Mouse (Mus musculus) limb, embryonic 12.5 days (tissue): ENCODE measurements around the gene Zyx. TPM values are rescaled to one million over a fixed set of nuclear protein-coding genes. Genes with fewer than 3 reads are reported as not detected.

ENCODE experiments used
- ATAC-seq: fragments of 200-750 bp; cut with Nextera tagmentation; 2 replicates; pipeline ENCODE4 v1.8.0; 2017; ENCODE audit warnings: low read depth, moderate TSS enrichment; ENCODE audit not compliant: insufficient number of reproducible peaks, insufficient read depth, low FRiP score, low TSS enrichment
- H3K27ac ChIP-seq: fragments of 300-500 bp; sonication (generic); 2 replicates; pipeline ENCODE4 v1.5.1; 2016; ENCODE audit warnings: mild to moderate bottlenecking, moderate library complexity
- H3K27me3 ChIP-seq: fragments of 300-500 bp; sonication (generic); 2 replicates; pipeline ENCODE4 v1.6.1; 2016; ENCODE audit warnings: mild to moderate bottlenecking, moderate library complexity
- H3K36me3 ChIP-seq: fragments of 300-500 bp; sonication (generic); 2 replicates; pipeline ENCODE4 v1.6.1; 2016; ENCODE audit warnings: mild to moderate bottlenecking, moderate library complexity
- H3K4me1 ChIP-seq: fragments of 300-500 bp; sonication (generic); replicated peaks from 2 replicates; pipeline ENCODE4 v1.6.1; 2016
- H3K4me2 ChIP-seq: fragments of 300-500 bp; sonication (generic); 2 replicates; pipeline ENCODE4 v1.6.1; 2016; ENCODE audit warnings: mild to moderate bottlenecking, moderate library complexity
- H3K4me3 ChIP-seq: fragments of 300-500 bp; sonication (generic); replicated peaks from 2 replicates; pipeline ENCODE4 v1.5.1; 2016; ENCODE audit warnings: mild to moderate bottlenecking
- H3K9ac ChIP-seq: fragments of 300-500 bp; sonication (generic); replicated peaks from 2 replicates; pipeline ENCODE4 v1.6.1; 2016; ENCODE audit warnings: mild to moderate bottlenecking, moderate library complexity
- H3K9me3 ChIP-seq: fragments of 300-500 bp; sonication (generic); 2 replicates; pipeline ENCODE4 v1.6.1; 2016; ENCODE audit warnings: mild to moderate bottlenecking, moderate library complexity
- WGBS: fragments of 180-500 bp; shearing (Covaris S2); methylation state at CpG from one replicate; pipeline ENCODE4 v1.1.7; 2016; 5-methylcytosine and 5-hydroxymethylcytosine counted together
- polyA plus RNA-seq: library from polyadenylated mRNA; unstranded; fragments of >200 nt; fragmentation: Nextera tagmentation; extraction: Ambion mirVana; gene quantifications from 2 replicates; pipeline ENCODE4 v1.2.1, GENCODE M21; 2016

Zyx gene
- polyA plus RNA-seq, 1 experiment from 2014 or later: 86.1 TPM

DNA sequence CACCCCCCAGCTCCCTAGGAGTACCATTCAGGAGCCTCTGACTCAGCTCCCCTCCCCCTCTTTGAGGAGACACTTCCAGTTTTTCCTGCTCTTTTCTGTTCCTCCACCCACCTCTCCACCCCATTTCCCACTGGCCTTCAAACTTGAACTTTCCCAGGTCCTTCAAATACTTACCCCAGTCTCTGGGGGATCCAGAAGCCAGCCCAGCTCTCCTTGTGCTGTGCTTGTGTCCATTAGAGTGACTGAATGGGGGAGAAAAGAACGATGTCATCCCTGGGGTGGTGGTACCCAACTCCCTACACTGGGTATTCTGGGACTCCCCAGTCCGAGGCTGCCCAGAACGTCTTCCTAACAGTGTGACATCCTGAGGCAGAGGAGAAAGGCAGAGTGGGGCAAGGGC, 22.6 kb downstream of the Zyx start:
- Histone ChIP-seq H3K4me1 (peaks cover 22% of the 10 kb centered on the region), H3K4me2 (peak overlapping the region; percentile 92), H3K9me3 (no peaks in the 10 kb centered on the region), H3K27me3 (no peaks in the 10 kb centered on the region), H3K27ac (no peak overlapping the region), H3K9ac (no peak overlapping the region), H3K4me3 (peak overlapping the region; percentile 67), H3K36me3 (no peaks in the 10 kb centered on the region)
- ATAC-seq: peak; percentile 28; the same call in 1 of the 2 replicates
- WGBS: 7% methylated on average over 3 of the region's 3 CpGs

DNA sequence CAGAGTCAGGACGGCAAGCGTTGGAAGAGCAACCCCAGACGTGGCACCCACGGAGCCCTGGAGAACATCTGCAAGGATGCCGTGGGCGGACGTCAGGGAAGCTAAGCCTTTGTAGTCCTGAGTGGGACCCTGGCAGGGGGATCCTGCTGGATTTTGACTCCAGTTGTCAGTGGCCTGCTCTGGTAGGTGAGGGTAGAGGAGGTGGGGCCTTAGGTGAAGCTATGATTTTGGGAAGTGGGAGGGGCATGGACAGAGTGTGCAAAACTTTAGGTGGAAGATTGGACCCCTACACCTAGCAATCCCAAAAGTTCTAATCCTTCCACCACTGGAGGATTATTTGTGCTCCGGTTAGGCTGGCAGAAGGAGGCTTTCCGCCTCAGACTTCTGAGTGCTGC, 23.0 kb downstream of the Zyx start:
- Histone ChIP-seq H3K36me3 (no peaks in the 10 kb centered on the region), H3K9ac (no peak overlapping the region; the same call in 1 of the 2 replicates), H3K27ac (no peak overlapping the region), H3K9me3 (no peaks in the 10 kb centered on the region), H3K4me3 (peak overlapping the region; percentile 67), H3K4me2 (peak overlapping the region; percentile 92), H3K4me1 (peaks cover 22% of the 10 kb centered on the region), H3K27me3 (no peaks in the 10 kb centered on the region)
- ATAC-seq: peak; percentile 13; the same call in 1 of the 2 replicates
- WGBS: 10% methylated on average over 9 of the region's 9 CpGs

DNA sequence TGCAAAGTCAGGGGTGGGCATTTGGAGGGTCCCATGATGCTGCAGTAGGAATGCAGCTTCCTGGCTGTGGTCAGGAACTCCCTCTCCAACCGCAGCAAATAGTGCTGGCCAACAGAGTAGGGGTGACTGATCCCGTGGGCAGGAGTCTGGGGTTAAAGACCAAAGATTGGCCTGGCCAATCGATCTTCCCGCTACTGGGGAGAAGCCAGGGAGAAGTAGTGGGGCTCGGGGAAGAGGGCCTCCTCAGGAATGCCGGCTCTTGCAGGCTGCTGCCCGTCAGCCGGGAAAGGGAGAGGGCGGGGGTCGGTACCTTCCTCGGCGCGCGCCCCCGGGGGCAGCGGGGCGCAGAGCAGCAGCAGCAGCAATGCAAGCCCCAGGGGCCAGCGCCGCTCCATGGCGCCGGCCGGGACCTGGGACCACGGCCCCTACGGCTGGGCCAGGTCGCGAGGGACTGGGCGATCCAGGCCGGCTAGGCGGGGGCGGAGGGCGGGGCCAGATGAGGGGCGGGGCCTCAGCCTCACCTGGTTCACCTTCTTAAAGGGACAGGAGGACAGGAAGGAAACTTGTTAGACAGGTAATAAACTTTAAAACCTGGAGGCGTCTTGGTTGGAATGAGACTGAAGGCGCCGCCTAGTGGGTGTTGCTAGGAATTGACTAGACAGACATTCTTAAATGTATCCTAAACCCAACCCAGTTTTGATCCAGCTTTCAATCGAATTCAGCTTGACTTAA, 23.6 kb downstream of the Zyx start, which contains the start of gene Epha1:
Gene Epha1, minus strand, starts transcription at position 453 of the 732 bp plus-strand sequence.
- WGBS: under 1% methylated on average over 36 of the region's 36 CpGs
- H3K9me3 ChIP-seq: no peaks in the 10 kb centered on the region
- peak within 1 kb of the TSS; percentile 63 for H3K9ac ChIP-seq
- H3K27ac ChIP-seq: no peak within 1 kb of the TSS
- no peaks in the 10 kb centered on the region for H3K27me3 ChIP-seq
- H3K4me2 ChIP-seq: peak within 1 kb of the TSS; percentile 92
- H3K36me3 ChIP-seq: no peaks in the 10 kb centered on the region
- H3K4me1 ChIP-seq: peaks cover 22% of the 10 kb centered on the region
- peak within 1 kb of the TSS; percentile 67 for H3K4me3 ChIP-seq
- peak; percentile 74; the same call in 1 of the 2 replicates for ATAC-seq

DNA sequence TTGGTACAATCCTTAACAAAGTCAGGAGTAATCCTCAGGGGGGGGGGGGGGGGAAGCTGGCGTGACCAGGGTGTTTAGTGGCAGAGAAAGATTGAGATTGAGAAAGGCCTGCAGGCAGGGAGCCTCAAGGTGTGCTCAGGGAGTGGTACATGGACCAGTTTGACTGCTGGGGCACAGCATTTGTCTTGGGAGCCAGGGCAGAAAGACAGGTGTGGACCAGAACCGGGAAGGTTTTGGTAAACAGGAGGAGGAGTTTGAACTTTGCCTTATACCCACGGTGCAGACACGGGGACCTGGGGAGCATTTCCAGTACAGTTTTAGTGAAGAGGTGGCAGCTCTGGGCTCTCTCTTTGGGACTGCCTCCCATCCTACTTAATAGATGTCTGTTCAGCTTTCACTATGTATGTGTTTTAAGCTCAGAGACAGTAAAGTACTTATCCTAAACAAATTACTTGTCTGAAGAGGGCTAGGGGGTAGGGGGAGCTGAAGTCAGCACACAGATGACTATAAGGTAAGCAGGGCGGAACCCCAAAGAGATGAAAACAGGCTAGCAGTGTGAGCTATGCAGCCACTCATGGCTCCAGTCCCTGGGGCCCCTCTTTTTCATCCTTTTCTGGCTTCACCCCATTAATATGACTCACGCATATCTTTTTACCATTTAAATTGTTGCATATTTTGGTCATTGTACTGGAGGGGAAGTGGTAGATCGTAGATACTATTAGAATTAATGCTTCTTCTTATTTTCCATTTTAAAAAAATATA, 24.4 kb downstream of the Zyx start:
- Histone ChIP-seq H3K4me2 (peak overlapping the region; percentile 92), H3K4me3 (peak overlapping the region; percentile 67), H3K36me3 (no peaks in the 10 kb centered on the region), H3K4me1 (peaks cover 22% of the 10 kb centered on the region), H3K9ac (peak overlapping the region; percentile 63; the same call in 1 of the 2 replicates), H3K27me3 (no peaks in the 10 kb centered on the region), H3K27ac (no peak overlapping the region), H3K9me3 (no peaks in the 10 kb centered on the region)
- no peak; the same call in 1 of the 2 replicates for ATAC-seq
- WGBS: 45% methylated on average over 7 of the region's 7 CpGs

DNA sequence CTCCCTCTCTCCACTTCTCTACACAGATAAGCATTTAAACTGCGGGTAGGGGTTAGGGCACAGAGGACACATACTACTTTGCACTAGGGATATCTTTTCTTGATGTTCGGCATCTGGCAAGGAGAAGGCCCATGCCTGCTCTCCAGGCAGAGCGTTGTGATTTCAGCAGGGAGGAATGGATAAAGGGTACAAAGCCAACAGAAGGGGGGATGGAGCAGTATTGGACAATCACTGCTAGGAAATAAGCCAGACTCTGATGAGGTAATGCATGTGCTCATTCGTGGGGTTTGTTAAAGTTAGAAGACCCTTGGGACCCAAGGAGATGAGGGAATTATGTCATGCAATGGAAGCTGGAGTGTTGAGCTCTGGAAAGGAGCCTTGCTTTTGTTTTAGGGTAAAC, 25.3 kb downstream of the Zyx start:
- Histone ChIP-seq H3K4me2 (no peak overlapping the region), H3K9ac (no peak overlapping the region), H3K36me3 (no peaks in the 10 kb centered on the region), H3K27me3 (no peaks in the 10 kb centered on the region), H3K4me3 (no peak overlapping the region), H3K27ac (no peak overlapping the region), H3K9me3 (no peaks in the 10 kb centered on the region), H3K4me1 (peaks cover 21% of the 10 kb centered on the region)
- ATAC-seq: no peak
- WGBS: 73% methylated on average over 4 of the region's 4 CpGs

DNA sequence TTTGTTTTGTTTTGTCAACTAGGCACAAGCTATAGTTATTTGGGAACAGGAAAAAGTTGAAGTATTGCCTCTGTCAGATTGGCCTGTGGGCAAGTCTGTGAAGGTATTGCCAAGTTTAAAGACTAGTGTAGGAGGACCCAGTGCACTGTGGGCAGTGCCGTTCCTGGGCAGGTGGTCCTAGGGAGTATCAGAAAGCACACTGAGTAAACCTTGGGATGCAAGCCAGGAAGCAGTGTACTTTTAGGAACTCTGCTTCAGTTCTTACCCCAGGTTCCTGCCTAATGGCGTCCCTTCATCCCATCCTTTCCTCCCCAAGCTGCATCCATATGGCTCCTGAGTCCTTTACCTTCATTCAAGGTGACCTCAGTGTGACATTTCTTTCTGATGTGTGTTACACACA, 25.7 kb downstream of the Zyx start:
- WGBS: 91% methylated on average over 2 of the region's 2 CpGs
- no peak overlapping the region for H3K4me3 ChIP-seq
- peaks cover 17% of the 10 kb centered on the region for H3K4me1 ChIP-seq
- H3K36me3 ChIP-seq: no peaks in the 10 kb centered on the region
- no peak for ATAC-seq
- no peaks in the 10 kb centered on the region for H3K9me3 ChIP-seq
- H3K27ac ChIP-seq: no peak overlapping the region
- H3K4me2 ChIP-seq: no peak overlapping the region
- H3K9ac ChIP-seq: no peak overlapping the region
- no peaks in the 10 kb centered on the region for H3K27me3 ChIP-seq

DNA sequence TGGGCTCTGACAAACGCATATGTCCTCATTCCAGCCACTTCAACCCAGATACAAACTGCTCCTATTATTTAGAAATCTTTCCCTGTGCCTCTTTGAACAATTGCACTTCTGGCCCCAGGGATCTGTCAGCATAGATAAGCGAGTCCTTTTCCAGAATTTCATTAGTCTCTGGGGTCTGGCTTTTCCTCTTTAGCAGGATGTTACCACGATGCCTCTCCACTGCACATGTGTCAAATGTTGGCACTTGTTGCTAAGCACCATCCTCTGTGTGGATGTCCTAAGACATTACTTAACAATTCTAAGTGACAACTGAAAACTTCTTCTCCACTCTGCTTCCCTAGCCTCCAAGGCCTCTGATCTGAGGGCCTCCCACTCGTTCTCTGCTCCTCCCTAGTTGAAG, 26.6 kb downstream of the Zyx start:
- no peaks in the 10 kb centered on the region for H3K36me3 ChIP-seq
- H3K27ac ChIP-seq: no peak overlapping the region
- peaks cover 21% of the 10 kb centered on the region for H3K4me1 ChIP-seq
- H3K27me3 ChIP-seq: no peaks in the 10 kb centered on the region
- H3K9ac ChIP-seq: no peak overlapping the region
- H3K9me3 ChIP-seq: no peaks in the 10 kb centered on the region
- 40% methylated on average over 4 of the region's 4 CpGs for WGBS
- H3K4me3 ChIP-seq: no peak overlapping the region
- no peak overlapping the region for H3K4me2 ChIP-seq
- no peak for ATAC-seq

DNA sequence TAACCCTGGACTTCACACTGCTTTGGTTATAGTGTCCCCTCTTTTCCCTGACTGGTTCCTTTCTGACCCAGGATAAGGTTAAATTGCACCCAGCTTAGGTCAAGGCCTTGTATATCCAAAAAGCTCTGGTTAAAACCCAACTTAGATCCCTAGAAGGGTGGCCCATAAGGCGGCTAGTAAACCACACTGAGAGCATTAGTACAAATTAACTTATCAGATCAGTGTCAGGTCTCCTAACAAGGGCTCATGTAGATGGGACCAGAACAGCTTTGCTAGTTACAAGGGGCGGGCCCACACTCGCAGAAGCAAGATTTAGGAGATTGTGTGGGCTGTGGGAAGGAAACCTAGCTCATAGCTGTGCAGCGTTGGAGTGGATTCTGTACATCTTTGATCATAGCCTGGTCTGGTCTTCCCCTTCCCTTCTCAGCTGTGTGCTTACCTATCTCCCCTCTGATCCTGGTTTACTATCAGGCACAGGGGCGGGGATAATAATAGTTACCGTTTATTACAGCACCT, 27.1 kb downstream of the Zyx start:
- Histone ChIP-seq H3K4me3 (no peak overlapping the region), H3K9ac (no peak overlapping the region), H3K27me3 (no peaks in the 10 kb centered on the region), H3K9me3 (no peaks in the 10 kb centered on the region), H3K4me1 (peaks cover 25% of the 10 kb centered on the region), H3K27ac (no peak overlapping the region), H3K4me2 (no peak overlapping the region), H3K36me3 (no peaks in the 10 kb centered on the region)
- no peak for ATAC-seq
- 62% methylated on average over 6 of the region's 6 CpGs for WGBS

DNA sequence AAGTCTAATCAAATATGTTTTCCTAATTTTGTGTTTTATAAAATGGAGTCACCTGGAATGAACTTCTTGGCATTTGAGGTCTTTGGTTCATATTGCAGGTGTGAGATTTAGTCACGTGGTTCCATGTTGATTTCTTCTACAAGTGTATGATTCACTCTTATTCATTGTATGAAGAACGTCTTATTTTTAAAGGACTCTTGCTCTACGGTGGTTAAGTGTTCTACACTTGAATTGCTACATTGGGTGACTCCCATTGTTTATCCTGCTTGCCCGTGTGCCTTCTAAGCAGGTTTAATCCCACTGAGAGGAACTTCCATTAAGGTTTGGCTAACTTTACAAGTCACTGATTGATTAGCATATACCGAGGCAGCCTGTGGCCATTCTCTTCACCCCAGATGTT, 27.9 kb downstream of the Zyx start:
- no peak for ATAC-seq
- 75% methylated on average over 5 of the region's 5 CpGs for WGBS
- Histone ChIP-seq H3K4me3 (no peak overlapping the region), H3K4me1 (peaks cover 23% of the 10 kb centered on the region), H3K36me3 (no peaks in the 10 kb centered on the region), H3K27me3 (no peaks in the 10 kb centered on the region), H3K9me3 (no peaks in the 10 kb centered on the region), H3K27ac (no peak overlapping the region), H3K4me2 (no peak overlapping the region), H3K9ac (no peak overlapping the region)

DNA sequence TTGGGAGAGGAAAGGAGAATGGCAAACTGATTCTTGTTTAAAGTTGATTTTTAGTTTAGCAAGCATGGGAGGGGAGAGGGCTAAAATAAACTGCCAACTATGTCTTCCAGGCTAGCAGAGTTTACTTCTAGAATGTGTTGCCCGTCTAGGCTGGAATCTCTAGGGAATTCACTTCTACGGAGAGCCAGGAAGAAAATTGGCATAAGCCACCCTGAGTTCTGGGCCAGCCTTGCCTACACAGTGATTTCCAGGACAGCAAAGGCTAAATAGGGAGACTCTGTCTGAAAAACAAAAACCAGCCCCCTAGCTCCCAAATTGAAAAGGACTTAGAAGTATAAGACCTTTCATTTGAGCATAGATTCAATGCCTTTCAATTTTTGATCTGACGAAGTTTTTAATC, 30.1 kb downstream of the Zyx start:
- WGBS: 55% methylated on average over 3 of the region's 3 CpGs
- H3K9me3 ChIP-seq: no peaks in the 10 kb centered on the region
- ATAC-seq: no peak
- no peaks in the 10 kb centered on the region for H3K36me3 ChIP-seq
- H3K4me3 ChIP-seq: no peak overlapping the region
- no peak overlapping the region for H3K9ac ChIP-seq
- H3K27me3 ChIP-seq: no peaks in the 10 kb centered on the region
- peaks cover 10% of the 10 kb centered on the region; the same call in 1 of the 2 replicates for H3K4me1 ChIP-seq
- no peak overlapping the region for H3K4me2 ChIP-seq
- no peak overlapping the region for H3K27ac ChIP-seq

DNA sequence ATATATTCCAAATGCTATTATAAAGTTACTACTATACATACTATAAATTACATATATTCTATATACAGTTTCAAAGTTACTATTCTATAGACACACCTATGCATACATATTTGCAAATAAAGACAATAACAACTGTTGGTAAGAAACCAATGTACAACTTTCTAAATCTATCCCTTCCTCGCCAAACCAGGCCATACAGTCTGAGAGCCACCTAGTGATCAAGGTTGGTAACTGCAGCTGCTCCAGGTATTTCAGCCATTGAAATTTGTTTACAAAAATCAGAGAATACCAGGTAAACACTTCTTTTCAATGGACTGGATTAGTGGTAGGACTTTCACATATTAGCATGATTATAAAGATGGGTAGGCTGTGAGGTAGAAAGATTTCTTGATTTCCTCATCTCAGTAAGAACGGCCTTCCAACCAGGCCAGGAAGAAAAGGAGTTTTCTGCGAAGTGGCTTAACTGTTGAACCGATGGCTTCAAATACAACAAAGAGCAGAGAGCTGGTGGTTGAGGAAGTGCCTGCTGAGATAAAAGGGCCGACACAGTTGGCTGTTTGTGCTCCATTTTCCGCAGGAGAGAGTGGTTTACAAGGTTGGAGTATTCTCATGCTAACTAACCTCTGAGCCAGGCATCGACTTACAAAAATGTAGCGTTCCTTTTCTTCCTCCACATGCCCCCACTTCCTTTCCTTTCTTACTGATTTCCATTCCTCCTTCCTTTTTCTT, 31.1 kb downstream of the Zyx start:
- WGBS: 7% methylated on average over 8 of the region's 8 CpGs
- H3K36me3 ChIP-seq: no peaks in the 10 kb centered on the region
- 0 out of 2 replicates have a peak overlapping the region, but pooled peaks have one; percentile 23 for H3K4me2 ChIP-seq
- 0 out of 2 replicates have a peak overlapping the region, but pooled peaks have one; percentile 1 for H3K27ac ChIP-seq
- no peaks in the 10 kb centered on the region for H3K9me3 ChIP-seq
- H3K4me1 ChIP-seq: peaks cover 10% of the 10 kb centered on the region; the same call in 1 of the 2 replicates
- no peak for ATAC-seq
- no peaks in the 10 kb centered on the region for H3K27me3 ChIP-seq
- no peak overlapping the region for H3K4me3 ChIP-seq
- H3K9ac ChIP-seq: no peak overlapping the region
